In genomic region chr8:108956416-108956815, GRCm38 (mm10) we compare ENCODE assay signal across 8 mouse cellular contexts.
DNase-seq lines count a peak whose midpoint lies in the region; ATAC-seq and TF ChIP-seq lines count a peak whose summit lies in the region.

No protein-coding gene starts in this region.

- WGBS in heart, embryonic 12.5 days: 51% methylated on average over 37 of the region's 37 CpGs
- 72% methylated on average over 37 of the region's 37 CpGs for WGBS in hindbrain, postnatal 0 days

- H3K9ac ChIP-seq in heart, embryonic 12.5 days: 0 out of 2 replicates have a peak overlapping the region, but pooled peaks have one; percentile 28
- H3K9ac ChIP-seq in hindbrain, postnatal 0 days (replicated peaks; ENCODE audit: low read length): no peak overlapping the region

- no peaks in the 10 kb centered on the region for H3K27me3 ChIP-seq in heart, embryonic 12.5 days (replicated peaks)
- H3K27me3 ChIP-seq in testis, adult 2 months (ENCODE audit: control insufficient read depth, insufficient read depth, low read length): no peaks in the 10 kb centered on the region
- H3K27me3 ChIP-seq in hindbrain, postnatal 0 days (ENCODE audit: insufficient read depth, low read length): no peaks in the 10 kb centered on the region

- no peak for TF ChIP-seq POLR2A in testis, adult 2 months (IDR thresholded peaks at IDR 0.05; ENCODE audit: control insufficient read depth, low read depth, low read length)

- H3K4me2 ChIP-seq in heart, embryonic 12.5 days: peak overlapping the region; percentile 57
- peak overlapping the region; percentile 43 for H3K4me2 ChIP-seq in hindbrain, postnatal 0 days (ENCODE audit: low read depth, low read length)

- no peaks in the 10 kb centered on the region for H3K4me1 ChIP-seq in heart, embryonic 12.5 days (replicated peaks)
- H3K4me1 ChIP-seq in testis, adult 2 months (ENCODE audit: control insufficient read depth, insufficient read depth, low read length): peaks cover 5% of the 10 kb centered on the region
- H3K4me1 ChIP-seq in hindbrain, postnatal 0 days (ENCODE audit: insufficient read depth, low read length): no peaks in the 10 kb centered on the region

- DNase-seq in heart, adult 9 months (ENCODE audit: low spot score in 2 of 2): no peak
- DNase-seq in testis, postnatal 14 days (ENCODE audit: low spot score): no peak
- DNase-seq in hindbrain, postnatal 0 days (ENCODE audit: low spot score): peak; percentile 39
- peak; percentile 24 to 29 for DNase-seq in thymus, postnatal 36 days
- DNase-seq in frontal cortex, postnatal 25 days (ENCODE audit: low spot score in 2 of 2): no peak
- no peak for DNase-seq in B cell, adult 2 months

- peak overlapping the region; percentile 31 for H3K4me3 ChIP-seq in heart, embryonic 12.5 days
- peak overlapping the region; percentile 76 for H3K4me3 ChIP-seq in testis, adult 2 months (ENCODE audit: control insufficient read depth, low read depth, low read length)
- H3K4me3 ChIP-seq in hindbrain, postnatal 0 days (ENCODE audit: low read length): peak overlapping the region; percentile 28

- H3K36me3 ChIP-seq in heart, embryonic 12.5 days: peaks cover 50% of the 10 kb centered on the region
- no peaks in the 10 kb centered on the region for H3K36me3 ChIP-seq in testis, adult 2 months (ENCODE audit: control insufficient read depth, insufficient read depth, low read length)
- H3K36me3 ChIP-seq in hindbrain, postnatal 0 days (ENCODE audit: insufficient read depth, low read length): 0 out of 2 replicates have a peak, but pooled peaks cover 4% of the 10 kb centered on the region

- peaks cover 8% of the 10 kb centered on the region for H3K9me3 ChIP-seq in heart, embryonic 12.5 days (replicated peaks)
- no peaks in the 10 kb centered on the region for H3K9me3 ChIP-seq in hindbrain, postnatal 0 days (ENCODE audit: low read length)

- no peak for ATAC-seq in heart, embryonic 12.5 days (ENCODE audit: insufficient number of reproducible peaks, low FRiP score)
- no peak for ATAC-seq in hindbrain, postnatal 0 days

- no peak for TF ChIP-seq CTCF in testis, adult 2 months (IDR thresholded peaks at IDR 0.05; ENCODE audit: control insufficient read depth, insufficient read depth, insufficient replicate concordance, low read depth, low read length)
- no peak for TF ChIP-seq CTCF in hindbrain, postnatal 0 days (IDR thresholded peaks at IDR 0.05; ENCODE audit: low read depth)

- H3K27ac ChIP-seq in heart, embryonic 12.5 days (ENCODE audit: poor library complexity, severe bottlenecking): no peak overlapping the region
- no peak overlapping the region for H3K27ac ChIP-seq in testis, adult 2 months (ENCODE audit: control insufficient read depth, insufficient read depth, low read depth, low read length)
- no peak overlapping the region for H3K27ac ChIP-seq in hindbrain, postnatal 0 days

Comparison
In these comparisons a context has a peak if more than half of its experiments do, and no peak if none do; other contexts are left out.
1. DNase-seq: peak in hindbrain, postnatal 0 days (single experiment) and thymus, postnatal 36 days (2 of 2); none in heart, adult 9 months (0 of 2), testis, postnatal 14 days (single experiment), frontal cortex, postnatal 25 days (0 of 2) and B cell, adult 2 months (0 of 2).
2. Peak in every context shown above with its lines, with median percentiles within 50 percentile points of each other: H3K4me3 ChIP-seq.